Mouse (Mus musculus) G1E (cell line): Measurements from ENCODE around the gene Ntsr2.

Experiments used
- CTCF ChIP-seq: IDR thresholded peaks from 2 replicates; pipeline ENCODE4 v1.5.1; 2012; ENCODE audit warnings: low read depth, low read length, inconsistent platforms, mixed read lengths
- POLR2AphosphoS5 ChIP-seq: IDR thresholded peaks from 2 replicates; pipeline ENCODE4 v1.6.1; 2012; ENCODE audit warnings: low read depth, low read length, inconsistent platforms; ENCODE audit not compliant: insufficient replicate concordance
- TAL1 ChIP-seq: conservative IDR thresholded peaks from 2 replicates; pipeline ENCODE4 v1.6.1; 2012; ENCODE audit warnings: low read depth, low read length, inconsistent platforms, mixed read lengths

- no peak for TF ChIP-seq CTCF
- TF ChIP-seq POLR2AphosphoS5 = no peak
- TF ChIP-seq TAL1 = no peak
Observed at GRCm38 (mm10) chr12:16619453-16619852, 33.7 kb upstream of the Ntsr2 start.
